Mouse (Mus musculus): Measurements from ENCODE around the gene Ttc7. TPM values are rescaled to one million over a fixed set of nuclear protein-coding genes. Genes with fewer than 3 reads are reported as not detected.

Gene Ttc7
- polyA plus RNA-seq, 2 experiments: 7.8 to 7.9 TPM

GRCm38 (mm10) chr17:87402444-87402843 is 119.8 kb downstream of the Ttc7 start:
- Histone ChIP-seq H3K9ac (replicated peaks) (no peak overlapping the region), H3K4me2 (ENCODE audit: low read depth) (no peak overlapping the region), H3K36me3 (replicated peaks; ENCODE audit: control insufficient read depth, insufficient read depth, low read depth) (no peaks in the 10 kb centered on the region), H3K4me3 (ENCODE audit: insufficient read depth in 1 of 2, low read depth in 2 of 2, low read length in 2 of 2) (no peak overlapping the region), H3K4me1 (replicated peaks; ENCODE audit: control insufficient read depth in 2 of 2, insufficient read depth in 2 of 2, low read length in 1 of 2) (peaks cover 0 to 4% of the 10 kb centered on the region in 2 experiments; a peak in 2 of 4 replicates), H3K9me3 (ENCODE audit: control insufficient read depth, low read length) (no peaks in the 10 kb centered on the region), H3K27me3 (ENCODE audit: control insufficient read depth, insufficient read depth, low read length) (no peaks in the 10 kb centered on the region), H3K27ac (no peak overlapping the region)
- no peak for ATAC-seq (ENCODE audit: insufficient read depth)
- no peak for DNase-seq (ENCODE audit: low read depth in 3 of 3, low spot score in 3 of 3)
- WGBS (ENCODE audit: insufficient replicate concordance): 60% methylated on average over 11 of the region's 11 CpGs
- TF ChIP-seq CTCF (IDR thresholded peaks at IDR 0.05; ENCODE audit: low read depth): no peak
- no peak for TF ChIP-seq EP300 (IDR thresholded peaks at IDR 0.05; ENCODE audit: low read depth)

- no peak overlapping the region for H3K4me2 ChIP-seq (ENCODE audit: low read depth)
- DNase-seq (ENCODE audit: low read depth in 3 of 3, low spot score in 3 of 3): no peak
- ATAC-seq (ENCODE audit: insufficient read depth): no peak
- no peaks in the 10 kb centered on the region for H3K36me3 ChIP-seq (replicated peaks; ENCODE audit: control insufficient read depth, insufficient read depth, low read depth)
- WGBS (ENCODE audit: insufficient replicate concordance): 52% methylated on average over 4 of the region's 4 CpGs
- no peak overlapping the region for H3K27ac ChIP-seq
- no peaks in the 10 kb centered on the region for H3K27me3 ChIP-seq (ENCODE audit: control insufficient read depth, insufficient read depth, low read length)
- TF ChIP-seq CTCF (IDR thresholded peaks at IDR 0.05; ENCODE audit: low read depth) (no peak), EP300 (IDR thresholded peaks at IDR 0.05; ENCODE audit: low read depth) (no peak)
- peaks cover 0 to 4% of the 10 kb centered on the region in 2 experiments; a peak in 2 of 4 replicates for H3K4me1 ChIP-seq (replicated peaks; ENCODE audit: control insufficient read depth in 2 of 2, insufficient read depth in 2 of 2, low read length in 1 of 2)
- H3K4me3 ChIP-seq (ENCODE audit: insufficient read depth in 1 of 2, low read depth in 2 of 2, low read length in 2 of 2): no peak overlapping the region
- no peak overlapping the region for H3K9ac ChIP-seq (replicated peaks)
- H3K9me3 ChIP-seq (ENCODE audit: control insufficient read depth, low read length): no peaks in the 10 kb centered on the region
These were observed 120.8 kb downstream of the Ttc7 start for GRCm38 (mm10) chr17:87403462-87403861.

GRCm38 (mm10) chr17:87405576-87405975 is 122.9 kb downstream of the Ttc7 start:
- Histone ChIP-seq H3K27ac (no peak overlapping the region), H3K9me3 (ENCODE audit: control insufficient read depth, low read length) (no peaks in the 10 kb centered on the region), H3K4me2 (ENCODE audit: low read depth) (no peak overlapping the region), H3K4me3 (ENCODE audit: insufficient read depth in 1 of 2, low read depth in 2 of 2, low read length in 2 of 2) (no peak overlapping the region), H3K9ac (replicated peaks) (no peak overlapping the region), H3K4me1 (replicated peaks; ENCODE audit: control insufficient read depth in 2 of 2, insufficient read depth in 2 of 2, low read length in 1 of 2) (peaks cover 0 to 4% of the 10 kb centered on the region in 2 experiments; a peak in 2 of 4 replicates), H3K27me3 (ENCODE audit: control insufficient read depth, insufficient read depth, low read length) (no peaks in the 10 kb centered on the region), H3K36me3 (replicated peaks; ENCODE audit: control insufficient read depth, insufficient read depth, low read depth) (no peaks in the 10 kb centered on the region)
- peak; percentile 12 to 36 (median 16) for DNase-seq (ENCODE audit: low read depth in 3 of 3, low spot score in 3 of 3)
- no peak for ATAC-seq (ENCODE audit: insufficient read depth)
- TF ChIP-seq CTCF (IDR thresholded peaks at IDR 0.05; ENCODE audit: low read depth): no peak
- TF ChIP-seq EP300 (IDR thresholded peaks at IDR 0.05; ENCODE audit: low read depth): no peak
- WGBS (ENCODE audit: insufficient replicate concordance): 46% methylated on average over 11 of the region's 11 CpGs

GRCm38 (mm10) chr17:87406646-87407045 is 124.0 kb downstream of the Ttc7 start:
- Histone ChIP-seq H3K4me1 (replicated peaks; ENCODE audit: control insufficient read depth in 2 of 2, insufficient read depth in 2 of 2, low read length in 1 of 2) (peaks cover 0 to 4% of the 10 kb centered on the region in 2 experiments; a peak in 2 of 4 replicates), H3K4me2 (ENCODE audit: low read depth) (no peak overlapping the region), H3K9me3 (ENCODE audit: control insufficient read depth, low read length) (no peaks in the 10 kb centered on the region), H3K9ac (replicated peaks) (no peak overlapping the region), H3K27me3 (ENCODE audit: control insufficient read depth, insufficient read depth, low read length) (no peaks in the 10 kb centered on the region), H3K27ac (no peak overlapping the region), H3K4me3 (ENCODE audit: insufficient read depth in 1 of 2, low read depth in 2 of 2, low read length in 2 of 2) (no peak overlapping the region), H3K36me3 (replicated peaks; ENCODE audit: control insufficient read depth, insufficient read depth, low read depth) (no peaks in the 10 kb centered on the region)
- TF ChIP-seq CTCF (IDR thresholded peaks at IDR 0.05; ENCODE audit: low read depth) (no peak), EP300 (IDR thresholded peaks at IDR 0.05; ENCODE audit: low read depth) (no peak)
- 55% methylated on average over 4 of the region's 4 CpGs for WGBS (ENCODE audit: insufficient replicate concordance)
- ATAC-seq (ENCODE audit: insufficient read depth) (no peak), DNase-seq (ENCODE audit: low read depth in 3 of 3, low spot score in 3 of 3) (no peak)

GRCm38 (mm10) chr17:87418082-87418481 is 135.4 kb downstream of the Ttc7 start:
- H3K27me3 ChIP-seq (ENCODE audit: control insufficient read depth, insufficient read depth, low read length): no peaks in the 10 kb centered on the region
- DNase-seq (ENCODE audit: low read depth in 3 of 3, low spot score in 3 of 3) (no peak), ATAC-seq (ENCODE audit: insufficient read depth) (no peak)
- TF ChIP-seq CTCF (IDR thresholded peaks at IDR 0.05; ENCODE audit: low read depth) (no peak), EP300 (IDR thresholded peaks at IDR 0.05; ENCODE audit: low read depth) (no peak)
- no peak overlapping the region for H3K27ac ChIP-seq
- no peaks in the 10 kb centered on the region for H3K36me3 ChIP-seq (replicated peaks; ENCODE audit: control insufficient read depth, insufficient read depth, low read depth)
- WGBS (ENCODE audit: insufficient replicate concordance): 62% methylated on average over 7 of the region's 7 CpGs
- H3K9me3 ChIP-seq (ENCODE audit: control insufficient read depth, low read length): no peaks in the 10 kb centered on the region
- H3K4me2 ChIP-seq (ENCODE audit: low read depth): no peak overlapping the region
- no peak overlapping the region for H3K9ac ChIP-seq (replicated peaks)
- no peaks in the 10 kb centered on the region for H3K4me1 ChIP-seq (replicated peaks; ENCODE audit: control insufficient read depth in 2 of 2, insufficient read depth in 2 of 2, low read length in 1 of 2)
- no peak overlapping the region for H3K4me3 ChIP-seq (ENCODE audit: insufficient read depth in 1 of 2, low read depth in 2 of 2, low read length in 2 of 2)
